Mouse (Mus musculus) cerebellum, adult 11 months (tissue): ENCODE data around the gene Utp14b.

ENCODE experiments used
- DNase-seq: peaks from one replicate; pipeline ENCODE4 v3.0.0; 2022

Utp14b gene

GRCm38 (mm10) chr1:78688149-78688548 lies 30.3 kb downstream of the Utp14b start:
- no peak for DNase-seq

GRCm38 (mm10) chr1:78694503-78695258 lies 36.8 kb downstream of the Utp14b start:
- no peak for DNase-seq

- DNase-seq, result no peak
Observed at GRCm38 (mm10) chr1:78696305-78696704, 38.5 kb downstream of the Utp14b start.

GRCm38 (mm10) chr1:78696903-78697302 lies 39.1 kb downstream of the Utp14b start:
- no peak for DNase-seq

GRCm38 (mm10) chr1:78698138-78698537 lies 40.3 kb downstream of the Utp14b start:
- DNase-seq, result no peak

- no peak for DNase-seq
Observed at GRCm38 (mm10) chr1:78701740-78702139, 43.9 kb downstream of the Utp14b start.

GRCm38 (mm10) chr1:78702282-78702963 lies 44.6 kb downstream of the Utp14b start:
- DNase-seq, result no peak

- DNase-seq, result no peak
Observed at GRCm38 (mm10) chr1:78702964-78703285, 45.1 kb downstream of the Utp14b start.

GRCm38 (mm10) chr1:78706338-78706737 lies 48.5 kb downstream of the Utp14b start:
- no peak for DNase-seq

GRCm38 (mm10) chr1:78707280-78707679 lies 49.4 kb downstream of the Utp14b start:
- DNase-seq, result no peak

- DNase-seq, result no peak
Observed at GRCm38 (mm10) chr1:78710026-78710425, 52.2 kb downstream of the Utp14b start.

GRCm38 (mm10) chr1:78710613-78711329 lies 52.9 kb downstream of the Utp14b start:
- no peak for DNase-seq
